Mouse (Mus musculus) heart, embryonic 16.5 days (tissue): ENCODE measurements around the gene Ablim2. TPM values are rescaled to one million over a fixed set of nuclear protein-coding genes. Genes with fewer than 3 reads are reported as not detected.
A peak's percentile ranks its signal among the peaks of the same experiment; 100 is the strongest.

Experiments used
- ATAC-seq: fragments of 200-750 bp; cut with Nextera tagmentation; replicated peaks from 2 replicates; pipeline ENCODE4 v1.8.0; 2017; ENCODE audit warnings: moderate number of reproducible peaks; ENCODE audit not compliant: insufficient read depth, low FRiP score; ENCODE audit errors: extremely low read depth
- H3K27ac ChIP-seq: fragments of 300-500 bp; sonication (generic); 2 replicates; pipeline ENCODE4 v1.5.1; 2014; ENCODE audit warnings: mild to moderate bottlenecking, low read length, control low read depth, moderate library complexity
- H3K27me3 ChIP-seq: fragments of 300-500 bp; sonication (generic); 2 replicates; pipeline ENCODE4 v1.6.1; 2014; ENCODE audit warnings: low read length, mixed read lengths; ENCODE audit not compliant: control insufficient read depth, insufficient read depth
- H3K36me3 ChIP-seq: fragments of 300-500 bp; sonication (generic); 2 replicates; pipeline ENCODE4 v1.6.1; 2014; ENCODE audit not compliant: control insufficient read depth, insufficient read depth
- H3K4me1 ChIP-seq: fragments of 300-500 bp; sonication (generic); 2 replicates; pipeline ENCODE4 v1.6.1; 2014; ENCODE audit warnings: low read length, mixed read lengths; ENCODE audit not compliant: control insufficient read depth, insufficient read depth
- H3K4me2 ChIP-seq: fragments of 300-500 bp; sonication (generic); 2 replicates; pipeline ENCODE4 v1.6.1; 2014; ENCODE audit warnings: low read depth, mild to moderate bottlenecking, control low read depth, low read length
- H3K4me3 ChIP-seq: fragments of 300-500 bp; sonication (generic); 2 replicates; pipeline ENCODE4 v1.5.1; 2014; ENCODE audit warnings: mild to moderate bottlenecking, control low read depth, low read length
- H3K9ac ChIP-seq: fragments of 300-500 bp; sonication (generic); 2 replicates; pipeline ENCODE4 v1.6.1; 2014; ENCODE audit warnings: low read length, control low read depth
- H3K9me3 ChIP-seq: fragments of 300-500 bp; sonication (generic); replicated peaks from 2 replicates; pipeline ENCODE4 v1.6.1; 2016; ENCODE audit warnings: low read length; ENCODE audit not compliant: control insufficient read depth
- WGBS: fragments of 180-500 bp; shearing (Covaris S2); extraction: QIAGEN DNeasy Blood & Tissue Kit; methylation state at CpG from one replicate; pipeline ENCODE4 v1.1.7; 2014; 5-methylcytosine and 5-hydroxymethylcytosine counted together
- polyA plus RNA-seq: library from polyadenylated mRNA; unstranded; fragments of >200 nt; fragmentation: Nextera tagmentation; extraction: Ambion mirVana; gene quantifications from 2 replicates; pipeline ENCODE4 v1.2.1, GENCODE M21; 2015

The Ablim2 gene
- polyA plus RNA-seq, 1 experiment from 2014 or later, result 7.3 TPM

DNA sequence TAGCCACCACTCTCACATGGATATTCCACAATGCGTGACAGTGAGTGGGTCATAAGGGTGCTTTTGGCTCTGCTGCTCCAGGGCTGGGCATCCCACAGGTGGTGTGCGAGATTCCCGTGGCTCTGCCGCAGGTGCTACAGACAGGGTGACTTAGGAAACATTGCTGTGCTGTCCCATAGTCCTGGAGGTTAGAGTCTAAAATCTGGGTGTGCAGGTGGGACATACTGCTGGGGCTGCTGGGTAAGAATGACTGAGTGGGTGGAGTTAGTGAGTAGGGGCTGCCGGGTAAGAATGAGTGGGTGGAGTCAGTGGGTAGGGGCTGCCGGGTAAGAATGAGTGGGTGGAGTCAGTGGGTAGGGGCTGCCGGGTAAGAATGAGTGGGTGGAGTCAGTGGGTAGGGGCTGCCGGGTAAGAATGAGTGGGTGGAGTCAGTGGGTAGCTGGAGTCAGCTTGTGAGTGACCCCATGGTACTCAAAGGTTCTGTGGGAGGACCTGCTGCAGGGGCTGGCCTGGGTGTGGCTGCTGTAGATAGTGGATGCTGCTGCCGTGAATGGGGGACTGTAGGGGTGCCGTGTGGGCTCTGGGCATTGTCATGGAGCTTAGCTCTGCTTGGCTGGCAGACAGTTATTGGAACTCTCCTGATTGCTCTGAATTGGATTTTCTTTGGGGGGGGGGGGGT lies 32.8 kb downstream of the Ablim2 start:
- no peak overlapping the region for H3K9ac ChIP-seq
- no peak overlapping the region for H3K27ac ChIP-seq
- H3K36me3 ChIP-seq, result no peaks in the 10 kb centered on the region
- no peak overlapping the region for H3K4me2 ChIP-seq
- no peak for ATAC-seq
- 42% methylated on average over 9 of the region's 10 CpGs for WGBS
- H3K27me3 ChIP-seq, result no peaks in the 10 kb centered on the region
- no peaks in the 10 kb centered on the region for H3K9me3 ChIP-seq
- H3K4me1 ChIP-seq, result peaks cover 8% of the 10 kb centered on the region
- no peak overlapping the region for H3K4me3 ChIP-seq

DNA sequence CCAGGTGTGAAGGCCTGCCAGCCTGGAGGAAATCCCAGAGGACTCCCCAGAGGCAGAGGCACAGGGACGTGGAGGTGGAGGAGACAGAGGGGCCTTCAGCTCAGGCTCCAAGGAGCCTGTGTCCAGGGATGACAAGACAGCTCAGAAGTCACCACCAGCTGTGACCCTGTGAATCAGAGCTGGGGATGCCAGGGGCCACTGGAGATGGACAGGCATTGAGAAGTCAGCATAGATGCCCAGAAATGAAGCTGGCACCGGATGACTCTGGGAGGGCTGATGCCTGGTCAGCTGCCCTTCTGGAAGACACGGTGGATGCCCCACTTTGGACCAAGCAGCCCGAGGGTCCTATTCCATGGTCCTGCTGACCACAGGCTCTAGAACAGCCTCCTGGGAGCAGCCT lies 36.3 kb downstream of the Ablim2 start:
- no peak overlapping the region for H3K9ac ChIP-seq
- peaks cover 14% of the 10 kb centered on the region for H3K4me1 ChIP-seq
- H3K4me3 ChIP-seq, result no peak overlapping the region
- H3K4me2 ChIP-seq, result no peak overlapping the region
- 86% methylated on average over 4 of the region's 4 CpGs for WGBS
- H3K27ac ChIP-seq, result no peak overlapping the region
- no peaks in the 10 kb centered on the region; the same call in 1 of the 2 replicates for H3K27me3 ChIP-seq
- H3K36me3 ChIP-seq, result no peaks in the 10 kb centered on the region
- no peak for ATAC-seq
- no peaks in the 10 kb centered on the region for H3K9me3 ChIP-seq

DNA sequence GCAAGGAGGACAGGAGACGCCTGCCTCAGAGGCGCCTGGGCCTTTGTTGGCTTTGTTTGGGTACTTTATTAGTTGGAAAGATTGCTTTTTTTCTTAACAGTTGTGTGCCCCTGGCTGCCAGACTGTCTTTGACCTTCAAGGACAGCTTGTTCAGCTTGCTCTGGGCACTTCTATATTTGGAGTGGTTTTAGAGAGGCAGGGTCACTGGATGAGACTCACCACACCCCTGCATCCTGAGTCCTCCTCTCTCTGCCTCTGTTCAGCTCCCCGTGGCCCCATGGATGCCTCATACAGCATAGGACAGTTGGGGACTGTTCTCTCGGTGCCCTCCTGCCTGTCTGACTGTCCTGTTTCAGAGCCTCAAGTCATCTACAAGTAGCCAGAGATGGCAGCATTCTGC lies 37.3 kb downstream of the Ablim2 start:
- Histone ChIP-seq H3K27me3 (no peaks in the 10 kb centered on the region; the same call in 1 of the 2 replicates), H3K4me1 (peaks cover 14% of the 10 kb centered on the region), H3K36me3 (no peaks in the 10 kb centered on the region), H3K4me3 (no peak overlapping the region), H3K9ac (peak overlapping the region; percentile 28; the same call in 1 of the 2 replicates), H3K9me3 (no peaks in the 10 kb centered on the region), H3K27ac (peak overlapping the region; percentile 52), H3K4me2 (no peak overlapping the region)
- WGBS, result 53% methylated on average over 4 of the region's 4 CpGs
- 0 out of 2 replicates have a peak, but pooled peaks have one; percentile 49 for ATAC-seq

DNA sequence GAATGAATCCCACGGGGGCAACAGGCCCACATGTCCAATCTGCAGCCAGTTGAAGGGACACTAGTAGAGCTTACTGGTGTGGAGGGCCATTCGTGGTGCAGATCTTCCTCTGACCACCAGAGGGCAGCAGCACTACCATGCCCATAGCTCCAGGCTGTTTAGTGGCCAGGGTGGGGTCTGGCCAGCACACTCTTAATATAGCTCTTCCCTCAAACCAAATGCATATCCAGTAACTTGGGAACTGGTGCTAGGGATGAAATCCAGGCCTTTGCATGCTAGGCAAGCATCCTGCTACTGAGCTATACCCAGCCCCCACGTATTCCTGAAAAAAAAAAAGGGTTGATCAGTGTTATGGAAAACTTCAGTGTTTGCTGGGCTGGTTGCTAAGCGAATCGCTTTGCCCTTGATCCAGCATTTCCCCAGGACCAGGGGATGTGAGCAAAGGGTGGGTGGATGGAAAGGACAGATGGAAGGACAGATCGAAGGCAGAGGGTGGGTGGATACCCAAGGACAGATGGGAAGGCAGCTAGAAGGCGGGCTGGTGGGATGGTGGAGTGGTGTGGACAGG lies 37.9 kb downstream of the Ablim2 start:
- Histone ChIP-seq H3K27me3 (no peaks in the 10 kb centered on the region; the same call in 1 of the 2 replicates), H3K9ac (no peak overlapping the region), H3K36me3 (no peaks in the 10 kb centered on the region), H3K4me2 (no peak overlapping the region), H3K27ac (peak overlapping the region; percentile 52), H3K4me3 (no peak overlapping the region), H3K4me1 (peaks cover 14% of the 10 kb centered on the region), H3K9me3 (no peaks in the 10 kb centered on the region)
- peak; percentile 80 for ATAC-seq
- 45% methylated on average over 7 of the region's 7 CpGs for WGBS

DNA sequence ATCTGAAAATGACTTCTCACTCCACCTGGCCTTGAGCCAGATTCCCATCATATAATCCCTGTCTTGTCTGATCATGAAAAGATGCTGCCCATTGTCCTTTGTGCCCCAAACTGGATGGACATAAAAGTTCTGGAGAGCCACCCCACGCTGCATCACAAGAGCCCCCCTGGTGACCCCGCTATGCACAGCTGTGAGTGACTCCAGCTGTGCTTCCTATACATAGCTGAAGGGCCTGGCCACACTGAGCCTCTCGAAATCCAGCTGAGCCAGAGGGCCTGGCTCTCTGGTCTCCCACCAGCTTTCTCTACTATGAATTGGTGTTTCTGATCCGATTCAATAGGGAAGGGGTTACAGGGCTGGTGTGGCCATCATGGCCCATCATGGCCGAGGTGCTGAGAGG lies 38.5 kb downstream of the Ablim2 start:
- no peak overlapping the region for H3K4me3 ChIP-seq
- H3K9ac ChIP-seq, result no peak overlapping the region
- WGBS, result 71% methylated on average over 5 of the region's 5 CpGs
- no peak overlapping the region; the same call in 1 of the 2 replicates for H3K27ac ChIP-seq
- H3K27me3 ChIP-seq, result no peaks in the 10 kb centered on the region; the same call in 1 of the 2 replicates
- H3K4me1 ChIP-seq, result peaks cover 18% of the 10 kb centered on the region
- H3K36me3 ChIP-seq, result no peaks in the 10 kb centered on the region
- H3K9me3 ChIP-seq, result no peaks in the 10 kb centered on the region
- H3K4me2 ChIP-seq, result no peak overlapping the region
- ATAC-seq, result no peak

DNA sequence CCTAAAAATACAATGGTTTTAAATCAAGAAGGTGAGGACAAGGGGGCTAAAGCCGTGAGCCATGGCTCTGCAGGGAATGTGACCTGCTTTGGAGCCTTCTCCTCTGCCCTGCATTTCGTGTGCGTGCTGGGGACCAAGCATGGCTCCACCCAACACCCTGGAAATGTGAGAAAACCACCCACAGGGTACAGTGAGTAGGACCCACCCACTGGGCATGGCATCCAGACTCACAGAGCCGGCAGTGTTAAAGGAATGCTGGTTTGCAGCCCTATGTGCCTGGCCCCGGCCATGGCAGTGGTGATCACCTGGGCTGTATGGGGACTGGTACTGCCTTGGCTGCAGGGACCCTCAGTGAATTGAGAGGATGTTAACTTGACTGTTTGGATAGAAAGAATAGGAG lies 41.4 kb downstream of the Ablim2 start:
- H3K4me1 ChIP-seq, result peaks cover 18% of the 10 kb centered on the region
- no peak overlapping the region for H3K4me2 ChIP-seq
- H3K9ac ChIP-seq, result no peak overlapping the region
- no peaks in the 10 kb centered on the region; the same call in 1 of the 2 replicates for H3K27me3 ChIP-seq
- H3K36me3 ChIP-seq, result no peaks in the 10 kb centered on the region
- 34% methylated on average over 5 of the region's 5 CpGs for WGBS
- ATAC-seq, result no peak
- H3K9me3 ChIP-seq, result no peaks in the 10 kb centered on the region
- H3K27ac ChIP-seq, result no peak overlapping the region
- no peak overlapping the region for H3K4me3 ChIP-seq

DNA sequence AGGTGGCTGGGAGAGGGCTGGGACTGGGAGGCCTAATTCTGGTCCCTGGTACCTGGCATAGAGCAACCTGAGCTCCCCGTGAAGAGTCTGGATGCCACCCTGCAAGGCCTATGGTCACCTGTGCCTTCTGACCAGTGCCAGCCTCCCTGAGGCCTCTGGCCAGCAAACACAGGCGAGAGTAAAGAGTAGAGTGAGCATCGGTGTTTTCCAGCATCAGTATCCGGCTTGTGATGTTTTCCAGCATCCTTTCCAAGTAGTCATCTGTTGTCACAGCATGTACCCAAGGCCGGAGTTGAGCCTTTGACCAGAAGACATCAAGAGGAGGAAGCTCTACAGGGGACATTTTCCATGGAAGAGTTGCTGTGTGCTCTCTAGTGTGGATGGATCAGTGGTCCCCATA lies 45.7 kb downstream of the Ablim2 start:
- WGBS, result 91% methylated on average over 5 of the region's 5 CpGs
- Histone ChIP-seq H3K4me2 (no peak overlapping the region), H3K9me3 (no peaks in the 10 kb centered on the region), H3K27me3 (no peaks in the 10 kb centered on the region; the same call in 1 of the 2 replicates), H3K36me3 (no peaks in the 10 kb centered on the region), H3K4me1 (peaks cover 13% of the 10 kb centered on the region), H3K9ac (no peak overlapping the region), H3K4me3 (no peak overlapping the region), H3K27ac (no peak overlapping the region)
- ATAC-seq, result no peak

DNA sequence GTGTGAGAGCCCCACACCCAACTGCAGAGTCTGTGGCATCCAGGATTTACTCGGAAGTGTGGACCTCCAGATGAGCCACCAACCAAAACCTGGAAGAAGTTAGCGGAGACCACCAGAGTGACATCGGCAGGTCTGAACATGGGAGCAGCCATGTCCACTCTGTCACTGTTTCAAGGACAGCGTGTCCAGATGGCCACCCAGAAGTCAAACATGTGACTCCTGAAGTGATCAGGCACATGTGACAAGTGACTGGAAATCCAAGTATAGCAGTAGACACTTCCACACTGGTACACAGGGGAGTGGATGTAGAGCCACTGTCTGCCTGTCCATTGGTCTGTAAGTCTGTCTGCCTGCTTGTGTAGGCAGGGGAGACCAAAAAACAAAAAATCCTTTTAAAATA lies 47.0 kb downstream of the Ablim2 start:
- Histone ChIP-seq H3K9ac (no peak overlapping the region), H3K27me3 (no peaks in the 10 kb centered on the region), H3K36me3 (no peaks in the 10 kb centered on the region), H3K9me3 (no peaks in the 10 kb centered on the region), H3K4me2 (no peak overlapping the region), H3K27ac (no peak overlapping the region), H3K4me1 (peaks cover 13% of the 10 kb centered on the region), H3K4me3 (no peak overlapping the region)
- WGBS, result 78% methylated on average over 4 of the region's 4 CpGs
- ATAC-seq, result no peak

DNA sequence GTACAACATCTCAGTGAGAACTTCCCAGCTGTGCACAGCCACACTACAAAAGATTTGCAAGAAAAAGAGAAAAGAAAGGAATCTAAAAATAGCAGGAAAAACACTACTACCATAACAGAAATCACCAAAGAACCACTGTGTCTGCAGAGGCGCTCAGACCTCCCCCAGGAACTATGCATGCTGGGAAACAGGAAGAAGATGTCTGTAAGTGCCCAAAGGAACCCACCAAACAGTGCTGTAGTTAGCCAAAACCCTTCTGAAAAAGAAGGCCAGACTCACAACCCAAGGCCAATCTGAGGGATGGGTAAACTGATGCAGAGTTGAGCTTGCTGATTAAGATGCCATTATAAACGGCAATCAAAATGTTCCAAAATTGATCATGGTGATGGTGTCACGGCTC lies 47.5 kb downstream of the Ablim2 start:
- no peaks in the 10 kb centered on the region for H3K36me3 ChIP-seq
- H3K4me1 ChIP-seq, result peaks cover 13% of the 10 kb centered on the region
- H3K27me3 ChIP-seq, result no peaks in the 10 kb centered on the region
- H3K9ac ChIP-seq, result no peak overlapping the region
- ATAC-seq, result no peak
- 91% methylated on average over 3 of the region's 3 CpGs for WGBS
- no peak overlapping the region for H3K4me3 ChIP-seq
- no peaks in the 10 kb centered on the region for H3K9me3 ChIP-seq
- no peak overlapping the region for H3K27ac ChIP-seq
- H3K4me2 ChIP-seq, result no peak overlapping the region
